Mouse (Mus musculus): ENCODE data around the gene Ccdc177. TPM values are rescaled to one million over a fixed set of nuclear protein-coding genes. Genes with fewer than 3 reads are reported as not detected.

The Ccdc177 gene
- polyA plus RNA-seq, 1 experiment from 2014 or later = not detected

DNA sequence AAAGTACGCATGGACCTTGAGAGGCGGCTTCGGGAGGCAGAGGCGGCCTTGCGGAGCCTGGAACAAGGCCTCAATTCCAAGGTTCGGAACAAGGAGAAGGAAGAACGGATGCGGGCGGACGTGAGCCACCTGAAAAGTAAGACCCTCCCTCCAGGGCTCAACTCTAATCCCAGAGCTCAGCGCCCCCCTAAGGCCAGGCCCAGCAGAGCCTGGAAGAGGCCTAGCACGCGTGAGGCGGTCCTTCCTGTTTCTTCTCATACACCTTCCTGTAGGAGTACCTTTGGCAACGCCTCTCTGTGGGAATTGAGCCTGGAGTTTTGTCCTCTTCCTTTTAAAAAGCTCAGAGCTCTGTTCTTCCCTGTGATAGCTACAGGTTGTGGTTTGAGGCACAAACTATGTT lies 39.0 kb downstream of the Ccdc177 start:
- no peak for ATAC-seq (replicated peaks; ENCODE audit: insufficient number of reproducible peaks, low FRiP score, low TSS enrichment)
- H3K4me2 ChIP-seq = no peak overlapping the region
- no peaks in the 10 kb centered on the region for H3K9me3 ChIP-seq (replicated peaks; ENCODE audit: control insufficient read depth, low read length)
- H3K36me3 ChIP-seq (ENCODE audit: control insufficient read depth, insufficient read depth, low read length) = no peaks in the 10 kb centered on the region
- no peak overlapping the region for H3K4me3 ChIP-seq (ENCODE audit: low read depth, low read length)
- H3K27ac ChIP-seq (ENCODE audit: low read depth, low read length) = no peak overlapping the region
- H3K4me1 ChIP-seq (ENCODE audit: control insufficient read depth, insufficient read depth, low read length) = 0 out of 2 replicates have a peak, but pooled peaks cover under 1% of the 10 kb centered on the region
- no peak overlapping the region for H3K9ac ChIP-seq (ENCODE audit: low read depth, low read length)
- peaks cover 10% of the 10 kb centered on the region; the same call in 1 of the 2 replicates for H3K27me3 ChIP-seq (ENCODE audit: control insufficient read depth, insufficient read depth, low read length)
- 71% methylated on average over 15 of the region's 15 CpGs for WGBS (ENCODE audit: insufficient replicate concordance)

- WGBS (ENCODE audit: insufficient replicate concordance) = 82% methylated on average over 12 of the region's 12 CpGs
These were observed 40.0 kb downstream of the Ccdc177 start for GRCm38 (mm10) chr12:80720507-80720906.

GRCm38 (mm10) chr12:80719141-80719540 lies 41.3 kb downstream of the Ccdc177 start:
- Histone ChIP-seq H3K4me2 (no peak overlapping the region), H3K4me1 (ENCODE audit: control insufficient read depth, insufficient read depth, low read length) (0 out of 2 replicates have a peak, but pooled peaks cover 3% of the 10 kb centered on the region), H3K36me3 (ENCODE audit: control insufficient read depth, insufficient read depth, low read length) (no peaks in the 10 kb centered on the region), H3K27ac (ENCODE audit: low read depth, low read length) (no peak overlapping the region), H3K27me3 (ENCODE audit: control insufficient read depth, insufficient read depth, low read length) (0 out of 2 replicates have a peak, but pooled peaks cover 6% of the 10 kb centered on the region), H3K4me3 (ENCODE audit: low read depth, low read length) (no peak overlapping the region), H3K9me3 (replicated peaks; ENCODE audit: control insufficient read depth, low read length) (no peaks in the 10 kb centered on the region), H3K9ac (ENCODE audit: low read depth, low read length) (no peak overlapping the region)
- ATAC-seq (replicated peaks; ENCODE audit: insufficient number of reproducible peaks, low FRiP score, low TSS enrichment) = no peak
- WGBS (ENCODE audit: insufficient replicate concordance) = 79% methylated on average over 2 of the region's 2 CpGs

More at GRCm38 (mm10) chr12:80720507-80720906, 40.0 kb downstream of the Ccdc177 start:
- Histone ChIP-seq H3K4me3 (ENCODE audit: low read depth, low read length) (no peak overlapping the region), H3K9me3 (replicated peaks; ENCODE audit: control insufficient read depth, low read length) (no peaks in the 10 kb centered on the region), H3K27me3 (ENCODE audit: control insufficient read depth, insufficient read depth, low read length) (peaks cover 10% of the 10 kb centered on the region; the same call in 1 of the 2 replicates), H3K9ac (ENCODE audit: low read depth, low read length) (no peak overlapping the region), H3K4me2 (no peak overlapping the region), H3K4me1 (ENCODE audit: control insufficient read depth, insufficient read depth, low read length) (0 out of 2 replicates have a peak, but pooled peaks cover 3% of the 10 kb centered on the region), H3K36me3 (ENCODE audit: control insufficient read depth, insufficient read depth, low read length) (no peaks in the 10 kb centered on the region), H3K27ac (ENCODE audit: low read depth, low read length) (no peak overlapping the region)
- ATAC-seq (replicated peaks; ENCODE audit: insufficient number of reproducible peaks, low FRiP score, low TSS enrichment) = no peak

GRCm38 (mm10) chr12:80715915-80716314 lies 44.6 kb downstream of the Ccdc177 start:
- ATAC-seq (replicated peaks; ENCODE audit: insufficient number of reproducible peaks, low FRiP score, low TSS enrichment) = no peak
- H3K4me2 ChIP-seq = no peak overlapping the region
- H3K27ac ChIP-seq (ENCODE audit: low read depth, low read length) = no peak overlapping the region
- no peaks in the 10 kb centered on the region for H3K36me3 ChIP-seq (ENCODE audit: control insufficient read depth, insufficient read depth, low read length)
- H3K9me3 ChIP-seq (replicated peaks; ENCODE audit: control insufficient read depth, low read length) = no peaks in the 10 kb centered on the region
- peaks cover 6% of the 10 kb centered on the region; the same call in 1 of the 2 replicates for H3K27me3 ChIP-seq (ENCODE audit: control insufficient read depth, insufficient read depth, low read length)
- no peak overlapping the region for H3K4me3 ChIP-seq (ENCODE audit: low read depth, low read length)
- no peak overlapping the region for H3K9ac ChIP-seq (ENCODE audit: low read depth, low read length)
- 0 out of 2 replicates have a peak, but pooled peaks cover 3% of the 10 kb centered on the region for H3K4me1 ChIP-seq (ENCODE audit: control insufficient read depth, insufficient read depth, low read length)
- 30% methylated on average over 6 of the region's 6 CpGs for WGBS (ENCODE audit: insufficient replicate concordance)

DNA sequence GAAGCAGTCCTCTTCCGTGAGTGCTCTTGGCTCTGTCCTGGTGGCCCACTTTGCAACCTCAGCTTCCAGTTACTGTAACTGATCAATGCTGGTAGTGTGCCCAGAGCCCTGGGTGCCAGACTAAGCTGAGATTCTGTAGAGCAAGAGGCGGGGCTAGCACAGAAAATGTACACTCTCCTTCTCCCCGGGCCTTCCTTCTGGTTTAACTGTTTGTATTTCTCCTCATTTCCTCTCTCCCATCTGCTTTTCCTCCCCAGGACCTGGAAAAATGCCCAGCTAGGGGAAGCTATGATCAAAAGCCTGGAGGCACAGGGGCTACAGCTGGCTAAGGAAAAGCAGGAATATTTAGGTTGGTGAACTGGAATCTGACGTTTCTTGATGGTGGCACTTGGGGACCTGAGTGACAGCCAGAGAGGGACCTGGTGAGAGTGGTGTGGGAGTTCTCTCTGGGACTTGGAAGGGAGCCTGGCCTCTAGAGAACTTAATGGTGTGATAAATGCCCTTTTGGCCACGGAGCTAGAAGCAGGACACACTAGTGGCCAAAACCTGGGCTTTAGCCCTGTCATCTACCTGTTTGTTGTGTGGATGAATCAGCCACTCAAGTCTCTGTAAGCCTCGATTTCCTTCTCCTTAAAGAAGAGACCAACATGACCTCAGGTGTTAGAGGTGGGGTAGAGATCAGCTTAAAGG lies 53.4 kb downstream of the Ccdc177 start:
- no peak for ATAC-seq (replicated peaks; ENCODE audit: insufficient number of reproducible peaks, low FRiP score, low TSS enrichment)
- Histone ChIP-seq H3K4me3 (ENCODE audit: low read depth, low read length) (no peak overlapping the region), H3K36me3 (ENCODE audit: control insufficient read depth, insufficient read depth, low read length) (no peaks in the 10 kb centered on the region), H3K4me1 (ENCODE audit: control insufficient read depth, insufficient read depth, low read length) (peaks cover 6% of the 10 kb centered on the region; the same call in 1 of the 2 replicates), H3K27ac (ENCODE audit: low read depth, low read length) (no peak overlapping the region), H3K9ac (ENCODE audit: low read depth, low read length) (no peak overlapping the region), H3K4me2 (no peak overlapping the region), H3K9me3 (replicated peaks; ENCODE audit: control insufficient read depth, low read length) (no peaks in the 10 kb centered on the region), H3K27me3 (ENCODE audit: control insufficient read depth, insufficient read depth, low read length) (no peaks in the 10 kb centered on the region; the same call in 1 of the 2 replicates)
- 61% methylated on average over 6 of the region's 6 CpGs for WGBS (ENCODE audit: insufficient replicate concordance)

DNA sequence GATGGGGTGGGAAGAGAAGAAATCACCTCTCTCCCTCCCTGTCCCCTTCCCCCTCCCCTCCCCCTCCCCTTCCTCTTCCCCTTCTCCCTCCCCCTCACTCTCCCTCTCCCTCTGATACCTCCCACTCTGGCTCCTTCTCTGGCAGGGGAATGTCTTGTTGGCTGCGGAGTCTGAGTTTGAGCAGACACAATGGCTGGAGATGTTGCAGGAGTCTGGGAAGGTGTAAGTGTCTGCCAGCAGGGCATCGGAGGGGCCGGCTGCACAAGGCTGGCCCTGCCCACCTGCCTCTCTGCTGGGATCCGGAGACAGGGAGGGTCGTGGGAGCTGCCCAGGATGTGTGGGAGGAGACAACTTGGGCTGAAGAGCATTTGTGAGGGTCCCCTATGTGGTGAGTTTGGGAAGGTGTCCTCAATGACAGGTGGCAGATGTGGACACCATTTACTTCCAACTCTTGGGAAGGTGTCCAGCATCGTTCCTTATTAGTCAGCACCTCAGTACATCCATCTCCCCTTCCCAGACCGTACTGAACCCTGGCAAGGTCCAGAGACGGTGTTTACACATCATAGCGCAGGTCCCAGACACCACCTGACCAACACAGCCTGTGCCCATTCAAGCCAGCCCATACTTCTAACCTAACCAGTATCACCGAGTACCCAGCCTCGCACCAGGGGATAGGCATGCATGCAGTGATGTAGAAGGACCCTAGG lies 54.1 kb downstream of the Ccdc177 start:
- WGBS (ENCODE audit: insufficient replicate concordance) = 50% methylated on average over 11 of the region's 11 CpGs
- Histone ChIP-seq H3K36me3 (ENCODE audit: control insufficient read depth, insufficient read depth, low read length) (no peaks in the 10 kb centered on the region), H3K27ac (ENCODE audit: low read depth, low read length) (no peak overlapping the region), H3K9me3 (replicated peaks; ENCODE audit: control insufficient read depth, low read length) (no peaks in the 10 kb centered on the region), H3K4me1 (ENCODE audit: control insufficient read depth, insufficient read depth, low read length) (peaks cover 6% of the 10 kb centered on the region; the same call in 1 of the 2 replicates), H3K9ac (ENCODE audit: low read depth, low read length) (no peak overlapping the region), H3K27me3 (ENCODE audit: control insufficient read depth, insufficient read depth, low read length) (no peaks in the 10 kb centered on the region; the same call in 1 of the 2 replicates), H3K4me3 (ENCODE audit: low read depth, low read length) (no peak overlapping the region), H3K4me2 (no peak overlapping the region)
- no peak for ATAC-seq (replicated peaks; ENCODE audit: insufficient number of reproducible peaks, low FRiP score, low TSS enrichment)

Other genes starting within 250 kb of the Ccdc177 start
- gene Galnt16, start 242.4 kb downstream of the Ccdc177 start, polyA plus RNA-seq (2014; fragmentation: Nextera tagmentation; extraction: Ambion mirVana) = 1.0 and 1.3 TPM in 2 replicates
- 17.9 and 24.4 TPM in 2 replicates for gene Slc39a9, start 116.8 kb downstream of the Ccdc177 start, polyA plus RNA-seq (2014; fragmentation: Nextera tagmentation; extraction: Ambion mirVana)
- 169 and 202 TPM in 2 replicates for gene Erh, start 116.3 kb downstream of the Ccdc177 start, polyA plus RNA-seq (2014; fragmentation: Nextera tagmentation; extraction: Ambion mirVana)
- 0.20 and 0.67 TPM in 2 replicates for gene Plekhd1, start 68.1 kb downstream of the Ccdc177 start, polyA plus RNA-seq (2014; fragmentation: Nextera tagmentation; extraction: Ambion mirVana)
- 17.7 and 20.4 TPM in 2 replicates for gene Susd6, start 29.8 kb upstream of the Ccdc177 start, polyA plus RNA-seq (2014; fragmentation: Nextera tagmentation; extraction: Ambion mirVana)
- 215 and 316 TPM in 2 replicates for gene Srsf5, start 184.8 kb upstream of the Ccdc177 start, polyA plus RNA-seq (2014; fragmentation: Nextera tagmentation; extraction: Ambion mirVana)
- 0.18 and 0.87 TPM in 2 replicates for gene Slc10a1, start 208.0 kb upstream of the Ccdc177 start, polyA plus RNA-seq (2014; fragmentation: Nextera tagmentation; extraction: Ambion mirVana)